Mouse (Mus musculus) liver, adult 2 months (tissue): ENCODE data around the gene Tead1. TPM values are rescaled to one million over a fixed set of nuclear protein-coding genes. Genes with fewer than 3 reads are reported as not detected.
A peak's percentile ranks its signal among the peaks of the same experiment; 100 is the strongest.

ENCODE experiments used
- DNase-seq: peaks from one replicate; pipeline ENCODE4 v3.0.0-alpha.2; 2011; ENCODE audit warnings: low read depth, low spot score; ENCODE audit errors: extremely low read depth
- H3K27ac ChIP-seq: fragments of 200-500 bp; replicated peaks from 2 replicates; pipeline ENCODE4 v1.5.1; 2012; ENCODE audit warnings: low read depth, mild to moderate bottlenecking, control low read depth, inconsistent platforms, low read length; ENCODE audit not compliant: insufficient read depth
- H3K27me3 ChIP-seq: fragments of 200-500 bp; 2 replicates; pipeline ENCODE4 v1.6.1; 2012; ENCODE audit warnings: mild to moderate bottlenecking, moderate library complexity, low read length, inconsistent platforms; ENCODE audit not compliant: control insufficient read depth, insufficient read depth
- H3K36me3 ChIP-seq: fragments of 200-500 bp; 2 replicates; pipeline ENCODE4 v1.6.1; 2012; ENCODE audit warnings: low read length, inconsistent platforms; ENCODE audit not compliant: control insufficient read depth, insufficient read depth
- H3K4me1 ChIP-seq: fragments of 200-500 bp; 2 replicates; pipeline ENCODE4 v1.6.1; 2011; ENCODE audit warnings: low read length; ENCODE audit not compliant: control insufficient read depth, insufficient read depth
- H3K4me3 ChIP-seq: fragments of 200-500 bp; 2 replicates; pipeline ENCODE4 v1.5.1; 2011; ENCODE audit warnings: low read depth, mild to moderate bottlenecking, control low read depth, low read length, moderate library complexity; ENCODE audit not compliant: insufficient read depth
- H3K79me2 ChIP-seq: fragments of 200-500 bp; 2 replicates; pipeline ENCODE4 v1.6.1; 2012; ENCODE audit warnings: inconsistent platforms, mild to moderate bottlenecking, low read length, moderate library complexity; ENCODE audit not compliant: control insufficient read depth, insufficient read depth
- H3K9ac ChIP-seq: fragments of 200-500 bp; 2 replicates; pipeline ENCODE4 v1.6.1; 2012; ENCODE audit warnings: low read depth, mild to moderate bottlenecking, control low read depth, inconsistent platforms, low read length
- CTCF ChIP-seq: fragments of 200-500 bp; IDR thresholded peaks from 2 replicates; pipeline ENCODE4 v1.5.1; 2011; ENCODE audit warnings: low read depth, low read length, control low read depth
- POLR2A ChIP-seq: fragments of 200-500 bp; IDR thresholded peaks from 2 replicates; pipeline ENCODE4 v1.6.1; 2011; ENCODE audit warnings: low read length, control low read depth; ENCODE audit not compliant: insufficient read depth; ENCODE audit errors: extremely low read depth
- WGBS: fragments of 180-500 bp; shearing (Covaris S2); methylation state at CpG from one replicate; pipeline ENCODE4 v1.1.7; 2018; 5-methylcytosine and 5-hydroxymethylcytosine counted together
- polyA plus RNA-seq: library from polyadenylated mRNA; depleted of rRNA; stranded (reverse); fragments of >200 nt; gene quantifications from 2 replicates; pipeline ENCODE4 v1.2.3, GENCODE M21; 2012
- total RNA-seq: library from RNA; depleted of rRNA; stranded (reverse); fragments of >200 nt; gene quantifications from 2 replicates; pipeline ENCODE4 v1.2.3, GENCODE M21; 2014

The Tead1 gene
- total and polyA plus RNA-seq, 2 experiments, result 2.3 to 4.1 TPM

DNA sequence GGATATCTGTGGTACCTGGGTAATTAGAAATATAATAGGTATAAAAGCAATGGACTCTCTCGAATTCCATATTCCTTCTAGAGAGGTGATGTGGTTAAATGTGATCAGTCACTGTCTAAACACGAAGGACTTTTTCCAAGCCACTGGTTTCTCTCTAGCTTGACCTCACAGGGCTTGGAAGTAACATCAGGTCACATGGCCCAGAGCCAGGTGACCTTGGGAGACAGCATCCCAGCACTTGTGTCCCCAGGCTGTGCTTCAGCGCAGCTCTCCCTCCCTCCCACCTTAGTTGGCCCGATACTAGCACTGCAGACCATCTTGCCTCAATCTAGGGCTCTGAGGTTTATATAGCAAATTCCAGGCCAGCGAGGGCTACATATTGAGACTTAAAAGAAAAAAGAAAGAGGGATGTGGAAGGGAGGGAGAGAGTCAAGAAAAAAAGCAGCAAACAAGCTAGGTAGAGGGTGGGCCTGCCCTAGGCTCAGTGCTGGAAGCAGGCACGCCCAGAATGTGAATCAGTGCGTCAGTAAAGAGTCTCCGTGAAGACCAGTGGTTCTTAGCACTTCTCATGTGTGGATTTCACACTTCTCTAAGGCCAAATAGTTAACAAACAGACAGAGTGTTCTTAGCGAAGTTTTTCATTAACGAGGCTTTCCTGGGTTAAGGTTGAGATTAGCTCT is 149.0 kb downstream of the Tead1 start:
- peaks cover 37% of the 10 kb centered on the region for H3K4me1 ChIP-seq
- H3K79me2 ChIP-seq, result no peaks in the 10 kb centered on the region
- no peak overlapping the region for H3K9ac ChIP-seq
- H3K4me3 ChIP-seq, result no peak overlapping the region
- WGBS, result 22% methylated on average over 10 of the region's 10 CpGs
- H3K27ac ChIP-seq, result peak overlapping the region; percentile 75
- no peaks in the 10 kb centered on the region for H3K27me3 ChIP-seq
- no peaks in the 10 kb centered on the region for H3K36me3 ChIP-seq
- DNase-seq, result peak; percentile 84
- TF ChIP-seq POLR2A (no peak), CTCF (no peak)

DNA sequence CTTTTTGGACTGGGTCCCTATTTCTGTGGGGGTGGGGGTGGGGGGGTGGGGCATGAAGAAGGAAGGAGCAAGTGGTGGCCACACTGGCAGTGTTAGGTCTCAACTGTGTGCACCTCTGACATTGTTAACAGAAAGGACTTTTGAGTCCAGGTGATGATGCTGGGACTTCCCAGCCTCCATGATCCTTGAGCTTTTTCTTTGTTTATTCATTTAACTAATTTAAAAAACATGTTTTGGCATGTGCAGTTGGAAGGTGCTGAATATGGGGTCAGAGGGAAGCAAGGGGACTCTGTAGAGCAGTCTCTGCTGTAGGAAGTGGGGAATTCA is 149.5 kb downstream of the Tead1 start:
- TF ChIP-seq POLR2A, result no peak
- TF ChIP-seq CTCF, result no peak
- Histone ChIP-seq H3K4me1 (peaks cover 36% of the 10 kb centered on the region), H3K36me3 (no peaks in the 10 kb centered on the region), H3K79me2 (no peaks in the 10 kb centered on the region), H3K4me3 (no peak overlapping the region), H3K9ac (no peak overlapping the region), H3K27me3 (no peaks in the 10 kb centered on the region), H3K27ac (no peak overlapping the region)
- DNase-seq, result no peak

DNA sequence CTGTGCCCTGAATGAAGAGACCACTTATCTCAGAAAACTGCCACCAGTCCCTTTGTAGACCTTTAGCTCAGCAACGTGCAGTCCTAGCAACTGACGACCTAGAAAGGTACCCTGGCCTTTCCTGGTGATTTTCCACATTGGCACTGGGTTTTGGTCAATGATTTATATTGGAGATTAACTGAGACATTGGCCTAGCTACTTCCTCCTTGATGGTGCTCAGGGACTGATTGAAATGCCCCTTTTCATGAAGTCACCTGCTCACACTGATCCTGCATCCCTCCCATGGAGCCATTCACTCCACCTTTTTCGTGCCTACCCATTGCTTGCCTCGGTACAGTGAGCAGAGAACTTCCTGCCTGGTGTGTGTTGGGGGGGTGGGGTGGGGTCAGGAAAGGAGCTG is 151.8 kb downstream of the Tead1 start:
- Histone ChIP-seq H3K4me1 (peaks cover 26% of the 10 kb centered on the region), H3K27me3 (no peaks in the 10 kb centered on the region), H3K79me2 (no peaks in the 10 kb centered on the region), H3K4me3 (no peak overlapping the region), H3K27ac (peak overlapping the region; percentile 27; the same call in 1 of the 2 replicates), H3K36me3 (no peaks in the 10 kb centered on the region), H3K9ac (no peak overlapping the region)
- WGBS, result 36% methylated on average over 4 of the region's 4 CpGs
- peak; percentile 85 for DNase-seq
- no peak for TF ChIP-seq POLR2A
- TF ChIP-seq CTCF, result no peak

DNA sequence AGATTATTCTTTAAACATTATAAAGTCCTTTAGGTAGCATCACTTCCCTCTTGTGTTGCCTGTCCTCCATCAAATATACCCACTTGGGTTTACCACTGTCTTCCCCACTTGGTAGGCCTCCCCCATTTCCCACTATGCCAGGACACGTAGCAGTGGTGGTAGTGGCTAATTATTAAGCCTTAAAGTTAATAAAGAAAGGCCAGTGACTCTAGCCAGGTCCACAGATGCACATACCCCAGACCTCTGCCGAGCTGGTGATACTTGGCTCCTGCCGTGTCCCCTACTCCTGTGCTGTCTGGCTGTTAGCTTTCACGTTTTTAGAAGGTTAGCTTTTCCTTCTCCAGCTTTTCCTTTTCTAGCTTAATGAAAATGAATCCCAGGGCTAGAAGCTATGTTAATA is 152.3 kb downstream of the Tead1 start:
- Histone ChIP-seq H3K36me3 (no peaks in the 10 kb centered on the region), H3K79me2 (no peaks in the 10 kb centered on the region), H3K9ac (no peak overlapping the region), H3K4me1 (peaks cover 24% of the 10 kb centered on the region), H3K27me3 (no peaks in the 10 kb centered on the region), H3K27ac (peak overlapping the region; percentile 27; the same call in 1 of the 2 replicates), H3K4me3 (no peak overlapping the region)
- TF ChIP-seq POLR2A, result no peak
- no peak for TF ChIP-seq CTCF
- peak; percentile 78 for DNase-seq
- 23% methylated on average over 4 of the region's 4 CpGs for WGBS

DNA sequence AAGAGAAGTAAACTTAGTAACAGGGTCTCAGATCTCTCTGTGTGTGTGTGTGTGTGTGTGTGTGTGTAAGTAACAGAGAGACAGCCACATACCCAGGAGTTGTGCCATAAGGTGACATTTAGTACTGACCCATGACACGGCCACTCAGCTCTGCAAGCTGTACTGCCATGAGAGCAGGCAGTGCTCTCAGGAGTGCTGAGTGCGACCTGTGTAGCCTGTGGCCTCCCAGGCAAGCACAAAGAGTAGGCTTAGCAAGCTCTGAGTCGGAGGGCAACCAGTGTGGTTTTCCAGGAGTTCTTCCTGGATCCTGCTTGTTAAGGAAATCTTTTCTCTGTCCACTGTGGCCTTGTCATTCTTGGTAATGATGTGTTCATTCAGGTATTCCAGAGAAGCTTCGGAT is 154.0 kb downstream of the Tead1 start:
- Histone ChIP-seq H3K4me1 (peaks cover 13% of the 10 kb centered on the region), H3K27ac (no peak overlapping the region), H3K79me2 (no peaks in the 10 kb centered on the region), H3K9ac (no peak overlapping the region), H3K27me3 (no peaks in the 10 kb centered on the region), H3K4me3 (no peak overlapping the region), H3K36me3 (no peaks in the 10 kb centered on the region)
- DNase-seq, result no peak
- TF ChIP-seq POLR2A, result no peak
- no peak for TF ChIP-seq CTCF
- whole genome bisulfite sequencing, result 76% methylated on average over 4 of the region's 4 CpGs

DNA sequence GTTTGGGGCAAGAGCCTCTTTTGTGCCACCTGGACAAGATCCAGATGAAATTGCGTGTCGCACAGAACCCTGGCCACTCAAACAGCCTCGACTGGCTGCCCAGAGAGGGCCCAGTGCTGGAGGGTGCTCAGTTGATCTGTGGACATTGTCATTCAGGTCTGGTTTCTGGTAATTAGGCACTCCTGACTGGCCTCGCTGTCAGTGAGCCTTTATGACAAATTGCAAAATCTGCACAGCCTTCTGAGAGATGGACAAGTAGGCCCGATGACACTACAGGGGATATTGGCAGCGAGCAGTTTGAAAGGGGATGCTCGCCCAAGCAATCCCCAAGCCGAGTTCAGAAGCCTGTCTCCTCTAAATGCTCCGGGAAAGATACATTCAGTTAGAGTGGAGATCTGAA is 157.0 kb downstream of the Tead1 start:
- 89% methylated on average over 9 of the region's 9 CpGs for WGBS

More for the DNA sequence above, 157.0 kb downstream of the Tead1 start:
- Histone ChIP-seq H3K27me3 (no peaks in the 10 kb centered on the region), H3K36me3 (no peaks in the 10 kb centered on the region), H3K4me3 (no peak overlapping the region), H3K4me1 (peaks cover 6% of the 10 kb centered on the region), H3K27ac (no peak overlapping the region), H3K9ac (no peak overlapping the region), H3K79me2 (no peaks in the 10 kb centered on the region)
- no peak for DNase-seq
- TF ChIP-seq CTCF, result no peak
- no peak for TF ChIP-seq POLR2A
